Mouse (Mus musculus) testis, adult 2 months (tissue): ENCODE results near the gene Hist1h1c. TPM values are rescaled to one million over a fixed set of nuclear protein-coding genes. Genes with fewer than 3 reads are reported as not detected.
A peak's percentile ranks its signal among the peaks of the same experiment; 100 is the strongest.
"Not testable (repeated sequence)": the region's sequence is repeated elsewhere in the genome, so short reads cannot be mapped to it uniquely, and the experiment has no call there.

Source experiments
- H3K27ac ChIP-seq: fragments of 200-500 bp; 2 replicates; pipeline ENCODE4 v1.5.1; 2012; ENCODE audit warnings: low read depth, low read length; ENCODE audit not compliant: control insufficient read depth, insufficient read depth
- H3K27me3 ChIP-seq: fragments of 200-500 bp; 2 replicates; pipeline ENCODE4 v1.6.1; 2012; ENCODE audit warnings: mild to moderate bottlenecking, low read length, moderate library complexity; ENCODE audit not compliant: control insufficient read depth, insufficient read depth
- H3K36me3 ChIP-seq: fragments of 200-500 bp; 2 replicates; pipeline ENCODE4 v1.6.1; 2012; ENCODE audit warnings: mild to moderate bottlenecking, low read length; ENCODE audit not compliant: control insufficient read depth, insufficient read depth
- H3K4me1 ChIP-seq: fragments of 200-500 bp; 2 replicates; pipeline ENCODE4 v1.6.1; 2012; ENCODE audit warnings: low read length; ENCODE audit not compliant: control insufficient read depth, insufficient read depth
- H3K4me3 ChIP-seq: fragments of 200-500 bp; 2 replicates; pipeline ENCODE4 v1.5.1; 2012; ENCODE audit warnings: low read depth, mild to moderate bottlenecking, low read length, moderate library complexity, mixed read lengths; ENCODE audit not compliant: control insufficient read depth
- CTCF ChIP-seq: fragments of 200-500 bp; IDR thresholded peaks from 2 replicates; pipeline ENCODE4 v1.5.1; 2012; ENCODE audit warnings: low read depth, mild to moderate bottlenecking, inconsistent platforms, low read length, moderate library complexity; ENCODE audit not compliant: control insufficient read depth, insufficient read depth, insufficient replicate concordance
- POLR2A ChIP-seq: fragments of 200-500 bp; IDR thresholded peaks from 2 replicates; pipeline ENCODE4 v1.6.1; 2012; ENCODE audit warnings: low read depth, mild to moderate bottlenecking, inconsistent platforms, low read length, moderate library complexity; ENCODE audit not compliant: control insufficient read depth
- polyA plus RNA-seq: library from polyadenylated mRNA; depleted of rRNA; stranded (reverse); fragments of >200 nt; gene quantifications from 2 replicates; pipeline ENCODE4 v1.2.3, GENCODE M21; 2012

Hist1h1c gene
- polyA plus RNA-seq, 1 experiment = 5.4 TPM

- no peak for TF ChIP-seq CTCF
- TF ChIP-seq POLR2A = no peak
- Histone ChIP-seq H3K36me3 (no peaks in the 10 kb centered on the region), H3K27ac (no peak overlapping the region), H3K4me3 (no peak overlapping the region), H3K27me3 (no peaks in the 10 kb centered on the region), H3K4me1 (no peaks in the 10 kb centered on the region)
Measured at GRCm38 (mm10) chr13:23716261-23717042, 22.2 kb upstream of the Hist1h1c start.

GRCm38 (mm10) chr13:23717176-23717575 is 21.4 kb upstream of the Hist1h1c start:
- Histone ChIP-seq H3K36me3 (no peaks in the 10 kb centered on the region), H3K4me3 (no peak overlapping the region), H3K4me1 (no peaks in the 10 kb centered on the region), H3K27me3 (no peaks in the 10 kb centered on the region), H3K27ac (0 out of 2 replicates have a peak overlapping the region, but pooled peaks have one; percentile 21)
- no peak for TF ChIP-seq CTCF
- TF ChIP-seq POLR2A = no peak

- H3K36me3 ChIP-seq, H3K4me1 ChIP-seq, H3K4me3 ChIP-seq, H3K27ac ChIP-seq, H3K27me3 ChIP-seq: not testable (repeated sequence)
Measured at GRCm38 (mm10) chr13:23717593-23718245, 20.9 kb upstream of the Hist1h1c start.

- H3K27me3 ChIP-seq = no peaks in the 10 kb centered on the region
- H3K27ac ChIP-seq = peak overlapping the region; percentile 37; the same call in 1 of the 2 replicates
- no peak for TF ChIP-seq POLR2A
- no peak for TF ChIP-seq CTCF
- no peak overlapping the region for H3K4me3 ChIP-seq
- peaks cover under 1% of the 10 kb centered on the region; the same call in 1 of the 2 replicates for H3K4me1 ChIP-seq
- H3K36me3 ChIP-seq = no peaks in the 10 kb centered on the region
Measured at GRCm38 (mm10) chr13:23724239-23724638, 14.4 kb upstream of the Hist1h1c start.

- no peak for TF ChIP-seq CTCF
- H3K4me1 ChIP-seq = peaks cover 3% of the 10 kb centered on the region; the same call in 1 of the 2 replicates
- H3K4me3 ChIP-seq = no peak overlapping the region
- H3K27me3 ChIP-seq = no peaks in the 10 kb centered on the region
- H3K36me3 ChIP-seq = no peaks in the 10 kb centered on the region
- H3K27ac ChIP-seq = no peak overlapping the region
Measured at GRCm38 (mm10) chr13:23725213-23725612, 13.4 kb upstream of the Hist1h1c start.

GRCm38 (mm10) chr13:23728472-23729191 is 10.0 kb upstream of the Hist1h1c start:
- Histone ChIP-seq H3K4me1 (peaks cover 3% of the 10 kb centered on the region; the same call in 1 of the 2 replicates), H3K36me3 (no peaks in the 10 kb centered on the region), H3K4me3 (no peak overlapping the region), H3K27ac (no peak overlapping the region), H3K27me3 (no peaks in the 10 kb centered on the region)
- TF ChIP-seq CTCF (no peak), POLR2A (no peak)

- H3K36me3 ChIP-seq = no peaks in the 10 kb centered on the region
- no peak overlapping the region for H3K4me3 ChIP-seq
- H3K27me3 ChIP-seq = no peaks in the 10 kb centered on the region
- H3K4me1 ChIP-seq = peaks cover 3% of the 10 kb centered on the region; the same call in 1 of the 2 replicates
- H3K27ac ChIP-seq = no peak overlapping the region
- no peak for TF ChIP-seq POLR2A
- TF ChIP-seq CTCF = no peak
Measured at GRCm38 (mm10) chr13:23729192-23729525, 9.4 kb upstream of the Hist1h1c start.
